In genomic region chr19:14594537-14594936, GRCm38 (mm10) we compare ENCODE assay signal across 9 mouse cellular contexts. TPM values are rescaled to one million over a fixed set of nuclear protein-coding genes. Genes with fewer than 3 reads are reported as not detected.
A peak's percentile ranks its signal among the peaks of the same experiment; 100 is the strongest.
DNase-seq lines count a peak whose midpoint lies in the region; ATAC-seq lines count a peak whose summit lies in the region.
"Had no signal": no experiment of that assay in that cellular context is flagged by ENCODE, and none has a peak within 500 bp of the region (broad histone marks: within the 10 kb centered on the region; RNA-seq: fewer than 3 reads in every experiment).

No protein-coding gene starts in this region.

- no peaks in the 10 kb centered on the region for H3K27me3 ChIP-seq in lung, embryonic 16.5 days (ENCODE audit: control insufficient read depth, insufficient read depth, low read depth, low read length)
- H3K27me3 ChIP-seq in forebrain, embryonic 14.5 days (replicated peaks; ENCODE audit: control insufficient read depth, insufficient read depth, low read length), result no peaks in the 10 kb centered on the region
- H3K27me3 ChIP-seq in limb, embryonic 11.5 days (ENCODE audit: control insufficient read depth, insufficient read depth, low read length), result no peaks in the 10 kb centered on the region
- H3K27me3 ChIP-seq in stomach, embryonic 15.5 days (replicated peaks), result no peaks in the 10 kb centered on the region
- H3K27me3 ChIP-seq: liver, embryonic 15.5 days had no signal

- no peaks in the 10 kb centered on the region for H3K9me3 ChIP-seq in lung, embryonic 16.5 days (ENCODE audit: control insufficient read depth, low read length)
- no peaks in the 10 kb centered on the region for H3K9me3 ChIP-seq in forebrain, embryonic 14.5 days (replicated peaks; ENCODE audit: control insufficient read depth, low read length)
- H3K9me3 ChIP-seq in limb, embryonic 11.5 days (ENCODE audit: control insufficient read depth, low read length), result no peaks in the 10 kb centered on the region
- H3K9me3 ChIP-seq in stomach, embryonic 15.5 days, result no peaks in the 10 kb centered on the region
- H3K9me3 ChIP-seq: liver, embryonic 15.5 days had no signal

- 0 out of 2 replicates have a peak, but pooled peaks cover 2% of the 10 kb centered on the region for H3K36me3 ChIP-seq in lung, embryonic 16.5 days (ENCODE audit: control insufficient read depth, insufficient read depth, low read length)
- no peaks in the 10 kb centered on the region for H3K36me3 ChIP-seq in forebrain, embryonic 14.5 days (ENCODE audit: control insufficient read depth, insufficient read depth, low read length)
- H3K36me3 ChIP-seq in limb, embryonic 11.5 days (ENCODE audit: control insufficient read depth, insufficient read depth, low read length), result no peaks in the 10 kb centered on the region; the same call in 1 of the 2 replicates
- no peaks in the 10 kb centered on the region; the same call in 1 of the 2 replicates for H3K36me3 ChIP-seq in stomach, embryonic 15.5 days

- no peak for ATAC-seq in lung, embryonic 16.5 days (ENCODE audit: low read depth)
- no peak for ATAC-seq in forebrain, embryonic 14.5 days
- no peak for ATAC-seq in limb, embryonic 11.5 days (ENCODE audit: insufficient number of reproducible peaks, low FRiP score, low TSS enrichment, low read depth)
- ATAC-seq in stomach, embryonic 15.5 days (ENCODE audit: insufficient read depth, low FRiP score, low read depth), result no peak

- no peak overlapping the region for H3K9ac ChIP-seq in lung, embryonic 16.5 days (ENCODE audit: low read length)
- H3K9ac ChIP-seq in forebrain, embryonic 14.5 days (ENCODE audit: low read length), result peak overlapping the region; percentile 59; the same call in 1 of the 2 replicates
- H3K9ac ChIP-seq in limb, embryonic 11.5 days (ENCODE audit: low read length), result no peak overlapping the region
- no peak overlapping the region for H3K9ac ChIP-seq in stomach, embryonic 15.5 days
- H3K9ac ChIP-seq: liver, embryonic 15.5 days had no signal

- no peak overlapping the region for H3K4me3 ChIP-seq in lung, embryonic 16.5 days (ENCODE audit: low read length)
- peak overlapping the region; percentile 88 for H3K4me3 ChIP-seq in forebrain, embryonic 14.5 days (ENCODE audit: low read depth, low read length)
- peak overlapping the region; percentile 58; the same call in 1 of the 2 replicates for H3K4me3 ChIP-seq in limb, embryonic 11.5 days (ENCODE audit: low read depth, low read length)
- H3K4me3 ChIP-seq in stomach, embryonic 15.5 days (replicated peaks), result no peak overlapping the region
- H3K4me3 ChIP-seq: liver, embryonic 15.5 days had no signal

- peaks cover 12% of the 10 kb centered on the region for H3K4me1 ChIP-seq in lung, embryonic 16.5 days (replicated peaks; ENCODE audit: control insufficient read depth, insufficient read depth, low read length)
- H3K4me1 ChIP-seq in forebrain, embryonic 14.5 days (ENCODE audit: control insufficient read depth, insufficient read depth, low read length), result peaks cover 30% of the 10 kb centered on the region
- peaks cover 18% of the 10 kb centered on the region for H3K4me1 ChIP-seq in limb, embryonic 11.5 days (ENCODE audit: control insufficient read depth, insufficient read depth, low read length)
- peaks cover 5% of the 10 kb centered on the region; the same call in 1 of the 2 replicates for H3K4me1 ChIP-seq in stomach, embryonic 15.5 days

- DNase-seq in lung, postnatal 25 days (ENCODE audit: low spot score), result no peak
- no peak for DNase-seq in forebrain, embryonic 14.5 days (ENCODE audit: low spot score)
- DNase-seq in limb, embryonic 11.5 days (ENCODE audit: low spot score), result no peak
- DNase-seq in urinary bladder, postnatal 14 days (ENCODE audit: low spot score), result no peak
- no peak for DNase-seq in c-Kit-positive CD71-positive TER-119-positive erythroid progenitor cells, embryonic 14.5 days (ENCODE audit: low spot score)
- DNase-seq: thymus, adult 18-20 months had no signal

- peak overlapping the region; percentile 63; the same call in 1 of the 2 replicates for H3K4me2 ChIP-seq in lung, embryonic 16.5 days (ENCODE audit: low read depth, low read length)
- peak overlapping the region; percentile 59 for H3K4me2 ChIP-seq in forebrain, embryonic 14.5 days (ENCODE audit: low read length)
- H3K4me2 ChIP-seq in limb, embryonic 11.5 days (ENCODE audit: low read depth, severe bottlenecking), result peak overlapping the region; percentile 61
- H3K4me2 ChIP-seq in stomach, embryonic 15.5 days, result peak overlapping the region; percentile 55; the same call in 1 of the 2 replicates

- WGBS in lung, embryonic 16.5 days, result 79% methylated on average over 3 of the region's 3 CpGs
- WGBS in forebrain, embryonic 14.5 days, result 44% methylated on average over 3 of the region's 3 CpGs
- WGBS in limb, embryonic 11.5 days, result 62% methylated on average over 3 of the region's 3 CpGs
- 65% methylated on average over 3 of the region's 3 CpGs for WGBS in stomach, embryonic 15.5 days

- H3K27ac ChIP-seq in lung, embryonic 16.5 days (ENCODE audit: low read length), result no peak overlapping the region
- no peak overlapping the region for H3K27ac ChIP-seq in forebrain, embryonic 14.5 days (ENCODE audit: low read depth, low read length)
- H3K27ac ChIP-seq in limb, embryonic 11.5 days (replicated peaks; ENCODE audit: low read depth, low read length), result no peak overlapping the region
- H3K27ac ChIP-seq in stomach, embryonic 15.5 days, result no peak overlapping the region
- H3K27ac ChIP-seq: liver, embryonic 15.5 days had no signal

RNA-seq across cellular contexts. Expression of gene Tle4, which starts 3.3 kb away (rescaled TPM):
- polyA plus RNA-seq in lung, embryonic 16.5 days (2015; fragmentation: Nextera tagmentation; extraction: Ambion mirVana), result 12.0 and 12.3 TPM in 2 replicates
- polyA plus RNA-seq in forebrain, embryonic 14.5 days (2014; fragmentation: Nextera tagmentation; extraction: Ambion mirVana), result 28.9 and 30.3 TPM in 2 replicates
- 29.0 and 33.5 TPM in 2 replicates for polyA plus RNA-seq in limb, embryonic 11.5 days (2014; fragmentation: Nextera tagmentation; extraction: Ambion mirVana)
- polyA plus RNA-seq in stomach, embryonic 15.5 days (2015; fragmentation: Nextera tagmentation; extraction: Ambion mirVana), result 16.7 and 17.1 TPM in 2 replicates

Comparison
In these comparisons a context has a peak if more than half of its experiments do, and no peak if none do; other contexts are left out.
1. H3K4me3 ChIP-seq: peak in forebrain, embryonic 14.5 days (single experiment) and limb, embryonic 11.5 days (single experiment); none in lung, embryonic 16.5 days (single experiment) and stomach, embryonic 15.5 days (single experiment).
2. Peak in every context shown above with its lines, with median percentiles within 50 percentile points of each other: H3K4me2 ChIP-seq.